Mouse (Mus musculus) bone marrow, adult 2 months (tissue): ENCODE data around the gene Camkv. TPM values are rescaled to one million over a fixed set of nuclear protein-coding genes. Genes with fewer than 3 reads are reported as not detected.

Source experiments
- H3K27ac ChIP-seq: fragments of 200-500 bp; 2 replicates; pipeline ENCODE4 v1.5.1; 2012; ENCODE audit warnings: low read depth, mild to moderate bottlenecking, control low read depth, inconsistent platforms, low read length; ENCODE audit not compliant: control insufficient read depth, poor library complexity, insufficient read depth
- H3K4me1 ChIP-seq: fragments of 200-500 bp; 2 replicates; pipeline ENCODE4 v1.6.1; 2011; ENCODE audit warnings: low read length; ENCODE audit not compliant: control insufficient read depth, insufficient read depth
- H3K4me3 ChIP-seq: fragments of 200-500 bp; replicated peaks from 2 replicates; pipeline ENCODE3; 2011; ENCODE audit warnings: mild to moderate bottlenecking, low read depth, low read length, control low read depth; ENCODE audit not compliant: control insufficient read depth
- CTCF ChIP-seq: fragments of 200-500 bp; IDR thresholded peaks from 2 replicates; pipeline ENCODE4 v1.5.1; 2011; ENCODE audit warnings: low read length, control low read depth; ENCODE audit not compliant: control insufficient read depth, insufficient read depth
- POLR2A ChIP-seq: fragments of 200-500 bp; IDR thresholded peaks from 2 replicates; pipeline ENCODE4 v1.6.1; 2011; ENCODE audit warnings: low read depth, mild to moderate bottlenecking, control low read depth, low read length, borderline replicate concordance; ENCODE audit not compliant: control insufficient read depth
- WGBS: fragments of 180-500 bp; shearing (Covaris S2); methylation state at CpG from one replicate; pipeline ENCODE4 v1.1.7; 2018; 5-methylcytosine and 5-hydroxymethylcytosine counted together
- polyA plus RNA-seq: library from polyadenylated mRNA; stranded (reverse); fragments of >200 nt; gene quantifications from 2 replicates; pipeline ENCODE4 v1.2.4, GENCODE M21; 2011; ENCODE audit warnings: low replicate concordance; ENCODE audit not compliant: missing spikeins, insufficient read depth, insufficient read length

Gene Camkv
- polyA plus RNA-seq, 1 experiment: 0.87 TPM

GRCm38 (mm10) chr9:107949922-107950235 is 14.4 kb downstream of the Camkv start, which contains the start of gene Traip:
Gene Traip (plus strand): TSS chr9:107950136.
- peaks cover 2% of the 10 kb centered on the region; the same call in 1 of the 2 replicates for H3K4me1 ChIP-seq
- peak within 1 kb of the TSS; percentile 97 for H3K4me3 ChIP-seq
- TF ChIP-seq POLR2A (no peak), CTCF (no peak)
- peak within 1 kb of the TSS; percentile 42; the same call in 1 of the 2 replicates for H3K27ac ChIP-seq
- 70% methylated on average over 10 of the region's 10 CpGs for WGBS

DNA sequence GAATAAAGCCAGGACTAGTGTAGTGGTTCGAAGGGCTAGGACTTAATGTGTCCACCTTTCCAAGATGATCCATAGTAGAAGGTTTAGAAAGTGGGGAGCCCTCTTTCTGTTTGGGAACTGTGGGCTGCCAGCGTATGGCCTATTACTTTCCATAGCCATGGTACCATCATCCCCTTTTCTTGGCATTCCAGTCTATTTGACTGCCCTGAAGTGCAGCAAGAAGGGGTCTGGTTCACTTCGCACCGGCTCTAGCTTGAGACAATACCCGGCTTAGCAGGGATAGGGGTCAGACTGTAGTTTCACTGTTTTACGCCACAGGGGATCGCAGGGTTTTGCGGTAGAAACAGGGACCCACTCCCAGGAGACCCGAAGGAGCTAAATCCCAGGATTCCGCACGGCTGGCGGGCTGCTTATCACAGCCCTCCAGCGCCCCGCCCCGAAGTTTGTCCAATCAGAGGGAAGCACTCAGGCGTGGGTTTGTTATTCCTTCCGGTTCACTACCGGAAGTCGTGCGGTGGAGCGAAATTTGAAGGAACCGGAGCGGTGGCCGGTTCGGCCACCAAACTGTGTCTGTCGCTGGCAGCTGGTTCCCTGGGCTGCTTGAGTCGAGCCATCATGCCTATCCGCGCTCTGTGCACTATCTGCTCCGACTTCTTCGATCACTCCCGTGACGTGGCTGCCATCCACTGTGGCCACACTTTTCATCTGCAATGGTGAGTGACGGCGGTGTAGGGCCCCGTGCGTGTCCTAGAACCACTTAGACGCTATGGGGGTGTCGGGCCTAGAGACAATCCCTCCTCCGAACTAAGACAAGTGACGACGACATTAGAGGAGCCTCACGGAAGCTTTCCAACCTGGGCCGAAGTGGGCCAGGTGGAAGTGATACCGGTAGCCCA is 15.2 kb downstream of the Camkv start:
- no peak for TF ChIP-seq CTCF
- peak; percentile 51; the same call in 1 of the 2 replicates for TF ChIP-seq POLR2A
- Histone ChIP-seq H3K4me1 (peaks cover 2% of the 10 kb centered on the region; the same call in 1 of the 2 replicates), H3K27ac (peak overlapping the region; percentile 42; the same call in 1 of the 2 replicates), H3K4me3 (peak overlapping the region; percentile 97)
- 18% methylated on average over 45 of the region's 45 CpGs for WGBS

DNA sequence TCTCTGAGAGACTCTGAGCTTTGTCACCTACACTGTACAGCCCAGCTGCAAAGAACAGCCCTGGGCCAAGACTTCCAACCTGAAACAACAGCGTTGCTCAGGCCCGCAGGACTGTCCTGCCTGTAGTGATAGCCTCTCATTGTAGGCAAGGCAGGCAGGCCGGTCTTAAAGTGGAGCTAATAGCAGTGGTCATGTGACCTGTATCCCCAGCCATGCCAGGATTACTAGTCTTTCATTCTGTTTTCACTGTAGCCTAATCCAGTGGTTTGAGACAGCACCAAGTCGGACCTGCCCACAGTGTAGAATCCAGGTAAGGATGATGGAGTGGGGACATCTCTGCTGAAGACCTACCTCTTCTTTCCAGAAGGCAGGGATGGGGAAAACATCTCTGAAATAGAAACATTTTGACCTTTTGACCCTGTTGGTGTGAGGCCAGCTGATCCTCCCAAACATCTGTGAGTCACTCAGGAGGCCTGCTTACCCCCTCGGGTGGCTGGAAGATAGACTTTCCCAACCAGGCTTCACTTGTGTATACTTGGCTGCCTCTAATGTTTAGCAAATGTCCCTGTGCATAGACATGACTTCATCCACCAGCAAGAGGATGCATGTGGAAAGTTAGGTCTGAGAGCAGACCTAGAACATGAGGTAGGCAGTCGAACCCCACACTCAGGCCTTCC is 20.3 kb downstream of the Camkv start:
- TF ChIP-seq CTCF: no peak
- TF ChIP-seq POLR2A: no peak
- H3K4me3 ChIP-seq: no peak overlapping the region
- WGBS: 86% methylated on average over 6 of the region's 6 CpGs
- H3K27ac ChIP-seq: no peak overlapping the region
- no peaks in the 10 kb centered on the region for H3K4me1 ChIP-seq

GRCm38 (mm10) chr9:107957141-107957540 is 21.7 kb downstream of the Camkv start:
- H3K4me1 ChIP-seq: no peaks in the 10 kb centered on the region
- WGBS: 79% methylated on average over 6 of the region's 6 CpGs
- H3K4me3 ChIP-seq: no peak overlapping the region
- no peak overlapping the region for H3K27ac ChIP-seq
- no peak for TF ChIP-seq POLR2A
- TF ChIP-seq CTCF: no peak

- 95% methylated on average over 6 of the region's 6 CpGs for WGBS
- no peak for TF ChIP-seq POLR2A
- TF ChIP-seq CTCF: no peak
- no peaks in the 10 kb centered on the region for H3K4me1 ChIP-seq
- no peak overlapping the region for H3K27ac ChIP-seq
- H3K4me3 ChIP-seq: no peak overlapping the region
Measured at GRCm38 (mm10) chr9:107959896-107960295, 24.4 kb downstream of the Camkv start.

DNA sequence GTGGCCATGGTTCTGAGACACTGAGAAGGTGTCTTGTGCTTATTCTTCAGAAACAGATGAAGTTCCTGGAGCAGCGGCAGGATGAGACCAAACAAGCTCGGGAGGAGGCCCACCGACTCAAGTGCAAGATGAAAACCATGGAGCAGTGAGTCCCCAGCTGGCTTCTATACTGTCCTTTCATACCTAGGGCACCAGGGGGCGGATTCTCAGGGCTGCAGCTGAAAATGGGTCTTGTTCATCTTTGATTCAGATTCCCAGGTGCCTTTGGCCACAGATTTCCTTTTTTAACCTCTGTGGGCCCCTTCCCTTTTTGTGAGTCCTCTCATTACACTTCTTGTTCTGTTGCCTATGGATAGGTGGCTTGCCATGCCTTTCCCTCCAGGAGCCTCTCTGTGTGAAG is 25.5 kb downstream of the Camkv start:
- no peaks in the 10 kb centered on the region for H3K4me1 ChIP-seq
- no peak overlapping the region for H3K4me3 ChIP-seq
- no peak for TF ChIP-seq POLR2A
- peak; percentile 23; the same call in 1 of the 2 replicates for TF ChIP-seq CTCF
- WGBS: 44% methylated on average over 4 of the region's 4 CpGs
- no peak overlapping the region for H3K27ac ChIP-seq

GRCm38 (mm10) chr9:107961351-107961762 is 25.9 kb downstream of the Camkv start:
- Histone ChIP-seq H3K4me1 (no peaks in the 10 kb centered on the region), H3K4me3 (no peak overlapping the region), H3K27ac (no peak overlapping the region)
- WGBS: 89% methylated on average over 10 of the region's 10 CpGs
- TF ChIP-seq CTCF (no peak), POLR2A (no peak)

- Histone ChIP-seq H3K4me1 (peaks cover 1% of the 10 kb centered on the region; the same call in 1 of the 2 replicates), H3K27ac (no peak overlapping the region), H3K4me3 (no peak overlapping the region)
- WGBS: 52% methylated on average over 5 of the region's 5 CpGs
- TF ChIP-seq CTCF: no peak
- no peak for TF ChIP-seq POLR2A
Measured at GRCm38 (mm10) chr9:107961881-107962280, 26.4 kb downstream of the Camkv start.
